Mouse (Mus musculus) brain, adult 2 months (tissue): ENCODE results near the gene 4930469K13Rik.
A peak's percentile ranks its signal among the peaks of the same experiment; 100 is the strongest.

Source experiments
- DNase-seq: peaks from one replicate; pipeline ENCODE4 v3.0.0; 2011; ENCODE audit warnings: low read depth, low spot score

Gene 4930469K13Rik

GRCm38 (mm10) chr11:34042808-34043207 lies 55.5 kb downstream of the 4930469K13Rik start:
- no peak for DNase-seq

GRCm38 (mm10) chr11:34040061-34040460 lies 58.3 kb downstream of the 4930469K13Rik start:
- peak; percentile 66 for DNase-seq

GRCm38 (mm10) chr11:34035909-34036658 lies 62.3 kb downstream of the 4930469K13Rik start:
- no peak for DNase-seq

- no peak for DNase-seq
Measured at GRCm38 (mm10) chr11:34034794-34035193, 63.6 kb downstream of the 4930469K13Rik start.

- DNase-seq, result peak; percentile 82
Measured at GRCm38 (mm10) chr11:34034008-34034505, 64.3 kb downstream of the 4930469K13Rik start.

GRCm38 (mm10) chr11:34031015-34031805 lies 67.1 kb downstream of the 4930469K13Rik start:
- DNase-seq, result peak; percentile 26

- no peak for DNase-seq
Measured at GRCm38 (mm10) chr11:34029658-34030057, 68.7 kb downstream of the 4930469K13Rik start.

GRCm38 (mm10) chr11:34025091-34025490 lies 73.3 kb downstream of the 4930469K13Rik start:
- DNase-seq, result no peak

- no peak for DNase-seq
Measured at GRCm38 (mm10) chr11:34012007-34012652, 86.2 kb downstream of the 4930469K13Rik start.

- DNase-seq, result peak; percentile 78
Measured at GRCm38 (mm10) chr11:34010859-34011172, 87.5 kb downstream of the 4930469K13Rik start.

GRCm38 (mm10) chr11:34010133-34010858 lies 88.1 kb downstream of the 4930469K13Rik start:
- no peak for DNase-seq

GRCm38 (mm10) chr11:34009316-34010087 lies 88.9 kb downstream of the 4930469K13Rik start:
- no peak for DNase-seq

GRCm38 (mm10) chr11:34008702-34009101 lies 89.7 kb downstream of the 4930469K13Rik start:
- DNase-seq, result peak; percentile 79

GRCm38 (mm10) chr11:34008214-34008613 lies 90.1 kb downstream of the 4930469K13Rik start:
- peak; percentile 12 for DNase-seq

GRCm38 (mm10) chr11:34007616-34008015 lies 90.7 kb downstream of the 4930469K13Rik start:
- DNase-seq, result no peak

GRCm38 (mm10) chr11:34002593-34002965 lies 95.8 kb downstream of the 4930469K13Rik start:
- DNase-seq, result no peak

- peak; percentile 56 for DNase-seq
Measured at GRCm38 (mm10) chr11:34001938-34002592, 96.3 kb downstream of the 4930469K13Rik start.

GRCm38 (mm10) chr11:34000416-34000815 lies 97.9 kb downstream of the 4930469K13Rik start:
- DNase-seq, result no peak

GRCm38 (mm10) chr11:33998244-33998643 lies 100.1 kb downstream of the 4930469K13Rik start:
- no peak for DNase-seq

GRCm38 (mm10) chr11:33993496-33993895 lies 104.9 kb downstream of the 4930469K13Rik start:
- no peak for DNase-seq
